Mouse (Mus musculus) lung, adult 2 months (tissue): ENCODE data around the gene Txnrd3. TPM values are rescaled to one million over a fixed set of nuclear protein-coding genes. Genes with fewer than 3 reads are reported as not detected.
A peak's percentile ranks its signal among the peaks of the same experiment; 100 is the strongest.

Source experiments
- DNase-seq: peaks from one replicate; pipeline ENCODE4 v3.0.0; 2022
- H3K4me1 ChIP-seq: fragments of 200-500 bp; 2 replicates; pipeline ENCODE4 v1.6.1; 2011; ENCODE audit warnings: low read length; ENCODE audit not compliant: control insufficient read depth, insufficient read depth
- H3K4me3 ChIP-seq: fragments of 200-500 bp; replicated peaks from 2 replicates; pipeline ENCODE3; 2011; ENCODE audit warnings: low read depth, mild to moderate bottlenecking, control low read depth, low read length; ENCODE audit errors: extremely low read depth
- CTCF ChIP-seq: fragments of 200-500 bp; IDR thresholded peaks from 2 replicates; pipeline ENCODE4 v1.5.1; 2011; ENCODE audit warnings: mild to moderate bottlenecking, low read length, control low read depth; ENCODE audit not compliant: insufficient read depth
- POLR2A ChIP-seq: fragments of 200-500 bp; IDR thresholded peaks from 2 replicates; pipeline ENCODE4 v1.6.1; 2011; ENCODE audit warnings: low read depth, mild to moderate bottlenecking, control low read depth, low read length, borderline replicate concordance; ENCODE audit errors: extremely low read depth
- WGBS: fragments of 180-500 bp; shearing (Covaris S2); methylation state at CpG from one replicate; pipeline ENCODE4 v1.1.7; 2018; 5-methylcytosine and 5-hydroxymethylcytosine counted together
- polyA plus RNA-seq: library from polyadenylated mRNA; depleted of rRNA; stranded (reverse); fragments of >200 nt; gene quantifications from 2 replicates; pipeline ENCODE4 v1.2.3, GENCODE M21; 2012

Txnrd3 gene
- polyA plus RNA-seq, 1 experiment: 13.8 TPM

DNA sequence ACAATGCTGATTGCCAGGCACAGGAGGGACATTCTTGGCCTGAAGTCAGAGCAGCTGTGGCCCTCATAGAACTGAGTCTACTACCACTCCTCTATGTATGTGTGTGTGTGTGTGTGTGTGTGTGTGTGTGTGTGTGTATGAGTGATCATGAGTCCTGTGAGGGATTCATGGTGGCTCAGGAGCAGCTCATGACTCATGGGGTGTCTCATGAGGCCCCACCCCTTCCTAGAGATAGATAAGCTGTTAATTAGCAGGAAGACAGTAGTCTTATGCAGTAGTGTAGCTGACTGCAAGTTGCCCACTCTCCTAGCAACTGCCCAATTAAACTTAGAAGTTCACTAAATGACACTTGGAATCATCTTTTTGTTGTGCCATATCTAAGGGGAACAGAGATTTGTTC, 8.0 kb downstream of the Txnrd3 start:
- DNase-seq: no peak

GRCm38 (mm10) chr6:89655011-89655410, 11.2 kb downstream of the Txnrd3 start:
- no peaks in the 10 kb centered on the region for H3K4me1 ChIP-seq
- 96% methylated on average over 3 of the region's 3 CpGs for WGBS
- H3K4me3 ChIP-seq: no peak overlapping the region
- TF ChIP-seq CTCF: no peak
- no peak for TF ChIP-seq POLR2A
- DNase-seq: no peak

More for the DNA sequence above, 8.0 kb downstream of the Txnrd3 start:
- no peak for TF ChIP-seq POLR2A
- TF ChIP-seq CTCF: no peak
- no peaks in the 10 kb centered on the region for H3K4me1 ChIP-seq
- H3K4me3 ChIP-seq: no peak overlapping the region

DNA sequence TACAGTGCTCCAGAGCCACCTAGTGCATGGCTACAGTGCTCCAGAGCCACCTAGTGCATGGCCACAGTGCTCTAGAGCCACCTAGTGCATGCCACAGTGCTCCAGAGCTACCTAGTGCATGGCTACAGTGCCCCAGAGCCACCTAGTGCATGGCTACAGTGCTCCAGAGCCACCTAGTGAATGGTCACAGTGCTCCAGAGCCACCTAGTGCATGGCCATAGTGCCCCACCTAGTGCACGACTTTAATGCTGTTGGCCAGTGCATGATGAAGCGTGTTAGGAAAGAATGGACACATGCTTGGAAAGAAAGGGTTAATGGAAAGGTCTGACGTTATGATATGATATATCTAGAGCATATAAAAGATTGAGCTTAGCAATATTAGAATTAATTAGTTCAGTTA, 14.6 kb downstream of the Txnrd3 start:
- WGBS: 67% methylated on average over 3 of the region's 3 CpGs
- Histone ChIP-seq H3K4me1 (no peaks in the 10 kb centered on the region; the same call in 1 of the 2 replicates), H3K4me3 (no peak overlapping the region)
- DNase-seq: no peak
- no peak for TF ChIP-seq CTCF
- no peak for TF ChIP-seq POLR2A

GRCm38 (mm10) chr6:89658931-89659330, 15.1 kb downstream of the Txnrd3 start:
- H3K4me1 ChIP-seq: no peaks in the 10 kb centered on the region; the same call in 1 of the 2 replicates
- 72% methylated on average over 6 of the region's 6 CpGs for WGBS
- DNase-seq: no peak
- no peak for TF ChIP-seq POLR2A
- no peak for TF ChIP-seq CTCF
- no peak overlapping the region for H3K4me3 ChIP-seq

- 25% methylated on average over 7 of the region's 7 CpGs for WGBS
- Histone ChIP-seq H3K4me1 (no peaks in the 10 kb centered on the region; the same call in 1 of the 2 replicates), H3K4me3 (no peak overlapping the region)
- DNase-seq: peak; percentile 49
- TF ChIP-seq POLR2A (no peak), CTCF (peak; percentile 84)
These were observed 16.1 kb downstream of the Txnrd3 start for GRCm38 (mm10) chr6:89659692-89660423.

GRCm38 (mm10) chr6:89660490-89660889, 16.7 kb downstream of the Txnrd3 start:
- peak; percentile 31 for DNase-seq
- no peaks in the 10 kb centered on the region; the same call in 1 of the 2 replicates for H3K4me1 ChIP-seq
- no peak overlapping the region for H3K4me3 ChIP-seq
- 59% methylated on average over 1 of the region's 1 CpGs for WGBS
- TF ChIP-seq CTCF: no peak
- TF ChIP-seq POLR2A: no peak

DNA sequence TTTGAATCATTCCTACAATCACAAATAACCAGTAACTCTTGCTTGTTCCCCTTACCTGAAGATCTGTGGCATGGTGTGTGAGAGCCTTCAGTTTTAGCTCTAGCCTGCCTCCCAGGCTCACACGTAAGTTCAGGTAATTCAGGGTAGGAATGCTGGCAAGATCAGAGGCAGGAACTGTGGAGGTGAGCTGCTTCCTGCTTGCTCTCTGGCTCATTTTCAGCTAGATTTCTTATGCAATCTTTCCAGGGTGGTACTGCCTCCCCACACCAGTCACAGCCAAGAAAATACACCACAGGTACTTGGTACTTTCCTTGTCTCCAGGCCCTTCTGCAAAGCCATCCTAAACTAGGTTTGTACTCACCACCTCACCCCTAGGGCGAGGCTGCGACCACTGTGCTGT, 18.7 kb downstream of the Txnrd3 start:
- no peak for DNase-seq
- TF ChIP-seq CTCF (no peak), POLR2A (no peak)
- H3K4me3 ChIP-seq: no peak overlapping the region
- WGBS: 80% methylated on average over 3 of the region's 3 CpGs
- no peaks in the 10 kb centered on the region; the same call in 1 of the 2 replicates for H3K4me1 ChIP-seq

- no peak for TF ChIP-seq POLR2A
- no peak for DNase-seq
- Histone ChIP-seq H3K4me1 (no peaks in the 10 kb centered on the region; the same call in 1 of the 2 replicates), H3K4me3 (no peak overlapping the region)
- WGBS: 65% methylated on average over 8 of the region's 8 CpGs
These were observed 21.4 kb downstream of the Txnrd3 start for GRCm38 (mm10) chr6:89665155-89665554.

GRCm38 (mm10) chr6:89665667-89666066, 21.9 kb downstream of the Txnrd3 start:
- no peak overlapping the region for H3K4me3 ChIP-seq
- DNase-seq: no peak
- no peaks in the 10 kb centered on the region; the same call in 1 of the 2 replicates for H3K4me1 ChIP-seq
- WGBS: 57% methylated on average over 7 of the region's 7 CpGs
- TF ChIP-seq POLR2A (no peak), CTCF (no peak)

DNA sequence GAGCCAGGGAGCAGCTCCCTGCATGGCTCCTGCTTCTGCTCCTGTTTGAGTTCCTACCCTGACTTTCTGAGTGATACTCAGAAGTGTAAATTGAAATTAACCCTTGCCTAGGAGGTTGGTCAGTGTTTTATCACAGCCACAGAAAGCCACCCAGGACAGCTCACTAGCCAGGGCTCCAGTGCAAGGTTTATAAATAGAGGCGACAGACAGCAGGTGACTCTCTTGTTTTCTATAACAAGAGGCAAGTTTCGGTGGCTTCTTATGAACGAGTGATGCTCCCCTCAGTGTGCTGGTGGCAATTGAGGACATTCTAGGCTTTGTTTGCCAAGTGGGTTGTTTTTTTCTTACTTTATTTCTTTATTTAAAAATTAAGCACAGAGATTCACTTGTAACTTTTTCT, 23.2 kb downstream of the Txnrd3 start:
- TF ChIP-seq POLR2A: no peak
- TF ChIP-seq CTCF: no peak
- DNase-seq: no peak
- no peaks in the 10 kb centered on the region; the same call in 1 of the 2 replicates for H3K4me1 ChIP-seq
- 77% methylated on average over 3 of the region's 3 CpGs for WGBS
- no peak overlapping the region for H3K4me3 ChIP-seq
